Mouse (Mus musculus) liver, embryonic 12.5 days (tissue): Measurements from ENCODE around the gene Stil. TPM values are rescaled to one million over a fixed set of nuclear protein-coding genes. Genes with fewer than 3 reads are reported as not detected.

Source experiments
- ATAC-seq: fragments of 200-750 bp; cut with Nextera tagmentation; 2 replicates; pipeline ENCODE4 v1.8.0; 2017; ENCODE audit warnings: moderate number of reproducible peaks, mild to moderate bottlenecking, moderate library complexity
- H3K27ac ChIP-seq: fragments of 300-500 bp; sonication (generic); 2 replicates; pipeline ENCODE4 v1.5.1; 2016; ENCODE audit warnings: mild to moderate bottlenecking
- H3K27me3 ChIP-seq: fragments of 300-500 bp; sonication (generic); replicated peaks from 2 replicates; pipeline ENCODE4 v1.6.1; 2016; ENCODE audit warnings: mild to moderate bottlenecking, moderate library complexity
- H3K36me3 ChIP-seq: fragments of 300-500 bp; sonication (generic); 2 replicates; pipeline ENCODE4 v1.6.1; 2016; ENCODE audit warnings: mild to moderate bottlenecking, moderate library complexity
- H3K4me1 ChIP-seq: fragments of 300-500 bp; sonication (generic); 2 replicates; pipeline ENCODE4 v1.6.1; 2016
- H3K4me2 ChIP-seq: fragments of 300-500 bp; sonication (generic); 2 replicates; pipeline ENCODE4 v1.6.1; 2016; ENCODE audit warnings: mild to moderate bottlenecking, moderate library complexity
- H3K4me3 ChIP-seq: fragments of 300-500 bp; sonication (generic); 2 replicates; pipeline ENCODE4 v1.5.1; 2016; ENCODE audit warnings: mild to moderate bottlenecking, moderate library complexity
- H3K9ac ChIP-seq: fragments of 300-500 bp; sonication (generic); 2 replicates; pipeline ENCODE4 v1.6.1; 2016; ENCODE audit warnings: mild to moderate bottlenecking, moderate library complexity
- H3K9me3 ChIP-seq: fragments of 300-500 bp; sonication (generic); replicated peaks from 2 replicates; pipeline ENCODE4 v1.6.1; 2016; ENCODE audit warnings: mild to moderate bottlenecking, moderate library complexity
- WGBS: fragments of 180-500 bp; shearing (Covaris S2); methylation state at CpG from one replicate; pipeline ENCODE4 v1.1.7; 2016; ENCODE audit not compliant: insufficient replicate concordance; 5-methylcytosine and 5-hydroxymethylcytosine counted together
- polyA plus RNA-seq: library from polyadenylated mRNA; unstranded; fragments of >200 nt; fragmentation: Nextera tagmentation; extraction: Ambion mirVana; gene quantifications from 2 replicates; pipeline ENCODE4 v1.2.1, GENCODE M21; 2016

Gene Stil
- polyA plus RNA-seq, 1 experiment from 2014 or later = 14.2 TPM

DNA sequence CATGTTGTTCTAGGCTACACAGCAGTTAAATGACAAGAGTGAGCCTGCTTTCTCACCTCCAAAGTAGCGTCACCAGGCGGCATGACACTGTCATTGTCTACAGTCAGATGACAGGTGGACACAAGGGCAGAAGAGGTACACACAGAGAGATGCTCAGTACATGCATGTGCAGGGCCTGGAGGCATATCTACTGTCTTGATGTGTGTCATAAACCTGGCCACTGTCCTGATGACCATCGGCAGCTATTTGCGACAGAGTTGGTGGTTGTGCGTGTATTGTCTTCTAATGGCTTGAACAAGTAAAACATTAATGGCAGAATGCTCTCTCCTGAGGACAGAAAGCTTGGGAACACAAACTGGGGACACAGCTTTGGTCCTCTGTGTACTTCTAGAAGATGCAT, 51.3 kb downstream of the Stil start:
- H3K9me3 ChIP-seq = no peaks in the 10 kb centered on the region
- H3K4me2 ChIP-seq = no peak overlapping the region
- 91% methylated on average over 5 of the region's 5 CpGs for WGBS
- H3K4me3 ChIP-seq = no peak overlapping the region
- peak overlapping the region; percentile 81 for H3K27ac ChIP-seq
- H3K4me1 ChIP-seq = peaks cover 98% of the 10 kb centered on the region
- H3K9ac ChIP-seq = no peak overlapping the region
- H3K36me3 ChIP-seq = no peaks in the 10 kb centered on the region
- H3K27me3 ChIP-seq = peaks cover 16% of the 10 kb centered on the region; the same call in 1 of the 2 replicates
- no peak for ATAC-seq

DNA sequence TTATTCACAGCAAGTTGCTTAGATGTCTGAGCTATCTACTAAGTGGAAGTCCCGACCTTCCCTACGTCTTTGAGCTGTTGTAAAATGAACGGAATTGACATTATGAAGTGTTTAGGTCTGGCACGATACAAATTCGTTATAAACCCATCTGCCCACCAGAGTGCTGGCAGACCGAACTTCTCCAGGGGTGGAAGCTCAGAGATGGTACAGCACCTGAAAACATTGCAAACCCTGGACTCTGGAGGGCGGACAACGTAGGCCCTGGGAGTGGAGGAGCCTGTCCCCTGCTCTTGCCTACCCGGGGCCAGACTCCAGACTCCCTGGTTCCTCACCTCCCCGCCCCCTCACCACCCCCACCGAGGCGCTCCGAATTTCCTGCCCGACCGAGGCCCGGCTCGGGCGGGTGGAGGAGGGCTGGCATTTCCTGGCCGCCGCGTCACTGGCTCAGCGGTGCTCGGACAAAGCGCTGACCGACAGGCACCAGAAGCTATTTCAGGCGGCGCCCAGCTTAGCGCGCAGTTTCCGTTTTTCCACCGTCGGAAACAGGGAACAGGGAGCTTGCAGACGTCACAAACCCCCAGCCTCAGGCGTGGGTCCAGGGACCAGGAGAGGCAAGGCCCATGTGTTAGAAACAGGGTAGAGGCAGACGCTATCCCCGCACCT, 52.5 kb downstream of the Stil start:
- Histone ChIP-seq H3K36me3 (no peaks in the 10 kb centered on the region), H3K4me3 (peak overlapping the region; percentile 37), H3K9me3 (no peaks in the 10 kb centered on the region), H3K27me3 (peaks cover 16% of the 10 kb centered on the region; the same call in 1 of the 2 replicates), H3K4me1 (peaks cover 88% of the 10 kb centered on the region), H3K4me2 (peak overlapping the region; percentile 69), H3K9ac (peak overlapping the region; percentile 75), H3K27ac (peak overlapping the region; percentile 81)
- peak; percentile 4; the same call in 1 of the 2 replicates for ATAC-seq
- 4% methylated on average over 36 of the region's 36 CpGs for WGBS

DNA sequence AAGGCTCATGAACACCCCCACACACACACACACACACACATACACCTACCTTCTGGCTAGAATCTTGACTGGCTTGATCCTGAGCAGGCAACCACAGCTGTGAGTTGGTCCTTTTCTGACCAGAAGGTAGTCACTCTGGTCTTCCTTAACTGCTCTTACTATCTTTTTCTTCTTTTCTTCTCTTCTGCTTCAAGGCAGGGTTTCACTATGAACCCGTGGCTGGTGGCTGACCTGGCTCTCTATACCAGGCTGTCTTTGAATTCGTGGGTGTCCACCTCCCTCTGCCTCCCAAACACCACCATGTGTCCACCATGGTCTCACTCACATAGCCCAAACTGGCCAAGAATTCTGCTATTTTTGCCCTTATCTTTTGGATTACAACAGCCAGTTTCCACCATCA, 55.1 kb downstream of the Stil start:
- Histone ChIP-seq H3K4me1 (peaks cover 63% of the 10 kb centered on the region), H3K9me3 (no peaks in the 10 kb centered on the region), H3K4me2 (peak overlapping the region; percentile 100), H3K9ac (peak overlapping the region; percentile 98), H3K36me3 (no peaks in the 10 kb centered on the region), H3K27ac (peak overlapping the region; percentile 98), H3K27me3 (peaks cover 28% of the 10 kb centered on the region), H3K4me3 (0 out of 2 replicates have a peak overlapping the region, but pooled peaks have one; percentile 0)
- no peak for ATAC-seq
- 17% methylated on average over 2 of the region's 2 CpGs for WGBS

DNA sequence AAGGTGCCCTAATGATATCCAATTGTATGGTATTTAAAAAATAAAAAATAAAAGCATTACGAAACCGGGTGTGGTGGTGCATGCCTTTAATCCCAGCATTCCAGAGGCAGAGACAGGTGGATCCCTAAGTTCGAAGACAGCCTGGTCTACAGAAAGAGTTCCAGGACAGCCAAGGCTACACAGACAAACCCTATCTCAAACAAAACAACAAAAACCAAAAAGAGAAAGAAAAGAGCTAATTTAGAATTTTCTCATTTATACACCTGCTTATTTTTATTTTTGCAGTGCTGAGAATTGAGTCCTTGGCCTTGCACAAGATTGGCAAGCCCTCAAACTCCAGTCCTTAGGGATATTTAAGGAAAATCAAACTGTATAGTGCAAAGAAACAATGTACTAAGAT, 55.7 kb downstream of the Stil start:
- Histone ChIP-seq H3K9me3 (no peaks in the 10 kb centered on the region), H3K9ac (peak overlapping the region; percentile 98), H3K36me3 (peaks cover 6% of the 10 kb centered on the region), H3K27me3 (peaks cover 34% of the 10 kb centered on the region), H3K4me1 (peaks cover 57% of the 10 kb centered on the region), H3K27ac (peak overlapping the region; percentile 98), H3K4me3 (peak overlapping the region; percentile 88), H3K4me2 (peak overlapping the region; percentile 100)
- ATAC-seq = no peak
- 24% methylated on average over 3 of the region's 3 CpGs for WGBS

DNA sequence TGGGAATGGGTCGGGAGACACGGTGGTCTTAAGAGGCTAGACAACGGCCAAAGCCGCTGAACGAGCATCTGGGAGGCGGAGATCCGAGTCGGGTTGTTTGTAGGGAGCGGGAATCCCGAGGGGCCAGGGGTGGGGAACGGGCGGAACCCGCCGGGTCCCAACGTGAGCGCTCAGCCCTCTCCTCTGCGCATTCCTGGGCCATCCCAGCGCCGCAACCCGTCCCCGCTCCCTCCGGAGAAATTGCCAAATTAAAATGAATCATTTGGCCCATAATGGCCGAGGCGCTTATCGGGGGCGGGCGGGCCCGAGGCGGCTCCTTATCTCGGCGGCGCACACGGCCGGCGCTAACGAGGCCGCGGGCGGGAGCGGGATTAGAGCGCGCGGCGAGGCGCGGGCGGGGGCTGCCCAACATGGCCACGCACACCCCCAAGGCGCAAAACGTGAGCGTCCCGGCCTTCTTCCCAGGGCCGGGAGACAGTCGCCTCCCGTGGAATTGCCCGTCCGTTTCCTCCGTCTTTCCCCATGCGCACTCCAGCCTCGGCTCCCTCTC, 56.5 kb downstream of the Stil start, which contains the start of gene Tal1:
Gene Tal1, plus strand, starts transcription at position 56 of the 550 bp plus-strand sequence.
- peaks cover 35% of the 10 kb centered on the region for H3K27me3 ChIP-seq
- under 1% methylated on average over 60 of the region's 60 CpGs for WGBS
- peak; percentile 82 for ATAC-seq
- no peaks in the 10 kb centered on the region for H3K9me3 ChIP-seq
- H3K4me3 ChIP-seq = peak within 1 kb of the TSS; percentile 88
- peak within 1 kb of the TSS; percentile 100 for H3K4me2 ChIP-seq
- H3K4me1 ChIP-seq = peaks cover 49% of the 10 kb centered on the region
- H3K9ac ChIP-seq = peak within 1 kb of the TSS; percentile 98
- peaks cover 12% of the 10 kb centered on the region for H3K36me3 ChIP-seq
- H3K27ac ChIP-seq = peak within 1 kb of the TSS; percentile 98

DNA sequence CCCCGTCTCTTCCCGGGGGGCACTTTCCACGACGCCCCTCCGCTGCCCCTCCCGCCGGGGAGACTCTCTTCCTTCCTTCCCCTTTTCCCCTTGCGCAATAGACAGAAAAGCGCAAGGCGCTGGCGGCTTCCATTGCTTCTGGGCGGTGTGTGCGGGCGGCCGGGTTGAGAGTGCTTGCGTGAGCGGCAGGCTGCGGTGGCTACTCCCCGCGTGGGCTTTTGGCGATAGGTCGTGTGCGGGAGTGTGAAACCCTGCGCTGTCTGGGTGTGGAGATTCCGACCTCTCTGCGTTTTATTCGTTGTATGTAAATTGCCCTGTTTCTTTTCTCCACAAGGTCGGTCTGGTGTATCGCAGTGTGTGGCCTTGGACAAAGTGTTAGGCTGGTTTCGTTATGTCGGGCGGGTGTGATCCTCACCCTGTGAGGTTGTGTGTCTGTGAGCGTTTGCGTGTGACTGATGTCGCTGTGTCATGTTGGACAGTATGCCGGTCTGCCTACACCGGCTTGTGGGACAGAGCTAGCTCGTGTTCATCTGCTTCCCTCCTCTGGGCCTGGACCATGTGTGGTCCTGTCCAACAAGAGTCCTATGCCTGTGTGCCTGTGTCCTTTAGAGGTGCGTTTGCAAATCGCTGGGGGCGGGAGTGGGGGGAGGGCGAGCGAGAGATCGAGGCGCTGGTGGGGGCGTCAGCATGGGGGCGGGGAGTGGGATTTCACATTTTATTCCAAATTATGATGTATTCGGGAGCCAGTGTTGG, 57.1 kb downstream of the Stil start:
- WGBS = under 1% methylated on average over 47 of the region's 48 CpGs
- Histone ChIP-seq H3K36me3 (peaks cover 16% of the 10 kb centered on the region), H3K9ac (peak overlapping the region; percentile 98), H3K27me3 (peaks cover 29% of the 10 kb centered on the region), H3K9me3 (no peaks in the 10 kb centered on the region), H3K4me1 (peaks cover 48% of the 10 kb centered on the region), H3K4me3 (peak overlapping the region; percentile 88), H3K27ac (peak overlapping the region; percentile 98), H3K4me2 (peak overlapping the region; percentile 100)
- peak; percentile 52 for ATAC-seq

DNA sequence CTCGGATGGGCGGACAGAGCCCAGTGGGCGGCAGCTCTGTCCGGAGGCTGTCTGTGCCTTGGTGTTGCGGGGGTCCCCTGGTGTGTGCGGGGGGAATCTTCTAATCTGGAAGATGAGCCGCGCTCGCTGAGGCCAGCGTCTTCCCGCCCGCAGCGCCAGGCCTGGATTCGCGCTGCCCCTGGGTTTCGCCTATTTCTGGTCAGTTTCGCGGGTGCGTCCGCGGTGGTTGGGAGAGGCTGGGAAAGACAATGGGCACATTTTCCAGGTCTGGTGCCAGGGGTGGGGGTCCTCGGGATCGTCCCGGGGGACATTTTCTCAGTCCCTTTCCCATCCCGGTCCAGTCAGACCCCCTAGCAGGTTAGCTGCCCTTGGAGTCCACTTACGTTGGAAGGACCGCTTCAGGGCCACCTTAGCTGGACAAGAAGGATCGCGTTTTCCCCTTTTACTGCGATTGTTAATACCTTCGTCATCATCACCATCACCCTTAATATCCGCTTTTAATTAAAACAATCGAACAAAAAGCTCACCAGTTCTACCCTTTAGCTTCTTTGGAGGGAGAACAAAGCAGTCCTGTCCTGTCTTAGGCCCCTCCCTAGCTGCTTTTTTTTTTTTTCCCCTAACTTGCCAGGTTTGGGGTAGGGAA, 57.8 kb downstream of the Stil start:
- Histone ChIP-seq H3K27me3 (peaks cover 29% of the 10 kb centered on the region), H3K9ac (peak overlapping the region; percentile 98), H3K27ac (peak overlapping the region; percentile 98), H3K9me3 (no peaks in the 10 kb centered on the region), H3K36me3 (peaks cover 20% of the 10 kb centered on the region), H3K4me1 (peaks cover 45% of the 10 kb centered on the region), H3K4me3 (peak overlapping the region; percentile 88), H3K4me2 (peak overlapping the region; percentile 100)
- ATAC-seq = peak; percentile 9; the same call in 1 of the 2 replicates
- under 1% methylated on average over 33 of the region's 33 CpGs for WGBS

DNA sequence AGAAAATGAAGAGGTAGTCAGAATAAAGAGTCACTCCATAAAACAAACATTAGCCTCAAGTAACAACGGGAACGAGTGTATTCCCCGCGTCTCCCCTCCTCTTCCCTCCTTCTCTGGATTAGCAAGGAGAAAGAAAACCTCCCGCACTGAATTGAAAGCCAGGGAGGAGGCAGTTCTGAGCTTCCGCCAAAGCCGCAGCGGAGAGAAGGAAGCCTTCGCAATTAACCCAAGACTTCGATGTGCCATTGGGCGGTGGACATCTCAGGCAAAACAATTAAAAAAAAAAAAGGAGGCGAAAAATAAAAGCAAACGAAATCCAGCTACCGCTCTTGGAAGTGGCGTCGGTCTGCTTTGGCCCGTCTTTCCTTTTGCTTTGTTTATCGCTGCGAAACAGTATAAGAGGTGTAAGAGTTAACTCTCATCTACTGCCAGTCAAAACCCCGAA, 58.4 kb downstream of the Stil start:
- Histone ChIP-seq H3K4me3 (peak overlapping the region; percentile 88), H3K4me2 (peak overlapping the region; percentile 100), H3K4me1 (peaks cover 45% of the 10 kb centered on the region), H3K36me3 (peaks cover 26% of the 10 kb centered on the region), H3K9me3 (no peaks in the 10 kb centered on the region), H3K27ac (peak overlapping the region; percentile 98), H3K9ac (peak overlapping the region; percentile 98), H3K27me3 (peaks cover 34% of the 10 kb centered on the region)
- ATAC-seq = no peak
- under 1% methylated on average over 20 of the region's 20 CpGs for WGBS

DNA sequence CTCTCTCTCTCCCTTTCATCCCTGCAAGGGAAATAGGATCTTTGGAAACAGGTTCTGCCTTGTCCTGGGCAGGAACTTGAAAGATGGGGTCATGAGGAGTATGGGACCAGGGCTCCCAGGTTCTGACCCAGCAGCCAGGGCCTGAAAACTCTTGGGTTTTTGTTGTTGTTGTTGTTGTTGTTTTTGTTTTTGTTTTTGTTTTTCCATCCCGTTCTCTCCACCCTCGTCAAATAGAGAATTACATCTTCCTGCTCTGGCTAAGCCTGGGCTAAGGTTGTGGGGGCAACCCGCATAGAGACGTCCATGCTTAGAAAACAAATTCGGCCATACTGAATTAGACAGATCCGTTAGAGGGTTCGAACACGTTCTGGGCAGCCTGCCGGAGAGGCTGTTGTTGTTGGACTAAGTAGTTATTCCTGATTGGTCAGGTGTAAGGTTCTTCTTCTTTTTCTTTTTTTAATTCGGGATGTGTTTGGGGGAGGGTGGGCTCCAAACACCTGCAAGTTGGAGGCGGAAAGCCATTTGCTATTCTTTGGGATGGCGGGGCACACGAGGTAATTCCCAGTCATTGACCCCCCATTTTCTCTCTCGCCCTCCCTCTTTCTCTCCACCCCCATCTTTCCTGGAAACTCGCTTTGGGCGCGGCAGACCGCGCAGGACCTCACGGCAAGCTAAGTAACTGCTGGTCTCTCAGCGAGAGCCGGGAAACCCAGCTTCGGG, 59.1 kb downstream of the Stil start:
- Histone ChIP-seq H3K9me3 (no peaks in the 10 kb centered on the region), H3K4me1 (peaks cover 45% of the 10 kb centered on the region), H3K27ac (peak overlapping the region; percentile 98), H3K36me3 (peaks cover 33% of the 10 kb centered on the region), H3K4me3 (peak overlapping the region; percentile 88), H3K27me3 (peaks cover 36% of the 10 kb centered on the region), H3K4me2 (peak overlapping the region; percentile 100), H3K9ac (peak overlapping the region; percentile 98)
- peak; percentile 28 for ATAC-seq
- WGBS = under 1% methylated on average over 23 of the region's 23 CpGs

DNA sequence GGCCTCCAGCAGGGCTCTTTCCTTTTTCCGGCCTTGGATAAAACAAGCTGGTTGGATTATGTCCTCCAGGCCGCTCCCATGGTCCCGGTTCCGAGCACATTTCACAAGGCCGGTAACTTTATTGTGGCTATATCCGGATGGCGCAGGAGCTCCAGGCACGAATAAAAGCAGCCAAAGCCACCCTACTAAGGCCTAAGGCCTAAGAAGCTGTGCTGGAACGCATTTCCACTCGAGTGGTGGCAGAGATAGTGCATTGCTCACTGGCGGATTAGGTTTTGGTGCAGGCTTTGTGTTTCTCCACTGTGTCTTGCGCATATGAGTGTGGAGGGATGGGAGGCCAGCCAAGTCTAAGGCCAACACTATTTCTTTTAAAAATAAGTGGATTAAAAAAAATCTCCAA, 59.9 kb downstream of the Stil start:
- Histone ChIP-seq H3K4me1 (peaks cover 45% of the 10 kb centered on the region), H3K27me3 (peaks cover 41% of the 10 kb centered on the region), H3K4me2 (peak overlapping the region; percentile 100), H3K9ac (peak overlapping the region; percentile 98), H3K36me3 (peaks cover 41% of the 10 kb centered on the region), H3K9me3 (no peaks in the 10 kb centered on the region), H3K27ac (peak overlapping the region; percentile 98), H3K4me3 (peak overlapping the region; percentile 88)
- WGBS = 4% methylated on average over 12 of the region's 12 CpGs
- no peak for ATAC-seq

DNA sequence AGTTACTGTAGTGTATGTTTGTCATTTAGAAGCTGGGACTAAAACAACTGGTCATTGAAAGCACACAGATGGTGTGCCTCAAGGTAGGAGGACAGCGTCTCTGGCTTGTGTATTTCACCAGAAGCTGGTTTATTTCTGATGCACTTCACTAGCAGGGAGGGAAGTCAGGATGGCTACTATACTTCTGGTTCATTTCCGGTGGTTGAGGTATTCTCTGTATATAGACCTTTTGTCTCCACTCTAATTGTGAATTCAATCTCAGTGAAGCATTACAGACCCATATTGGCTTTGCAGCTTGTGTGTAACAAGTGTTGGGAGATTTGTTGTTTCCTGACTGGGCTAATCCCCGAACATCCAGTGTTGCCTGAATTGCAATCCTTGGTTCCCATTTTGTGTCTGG, 60.8 kb downstream of the Stil start:
- WGBS = 17% methylated on average over 3 of the region's 3 CpGs
- Histone ChIP-seq H3K9me3 (no peaks in the 10 kb centered on the region), H3K27ac (peak overlapping the region; percentile 98), H3K4me1 (peaks cover 45% of the 10 kb centered on the region), H3K27me3 (peaks cover 41% of the 10 kb centered on the region), H3K36me3 (peaks cover 50% of the 10 kb centered on the region), H3K4me3 (peak overlapping the region; percentile 88), H3K9ac (peak overlapping the region; percentile 98), H3K4me2 (peak overlapping the region; percentile 100)
- no peak for ATAC-seq
